In genomic region chr14:120730226-120730625, GRCm38 (mm10) we compare ENCODE assay signal across 25 mouse cellular contexts.
A peak's percentile ranks its signal among the peaks of the same experiment; 100 is the strongest.
DNase-seq lines count a peak whose midpoint lies in the region; ATAC-seq and TF ChIP-seq lines count a peak whose summit lies in the region.
"Had no signal": no experiment of that assay in that cellular context is flagged by ENCODE, and none has a peak within 500 bp of the region (broad histone marks: within the 10 kb centered on the region; RNA-seq: fewer than 3 reads in every experiment).

No protein-coding gene starts in this region.

- H3K27me3 ChIP-seq in kidney, embryonic 14.5 days (ENCODE audit: control insufficient read depth, insufficient read depth, low read length): no peaks in the 10 kb centered on the region
- no peaks in the 10 kb centered on the region for H3K27me3 ChIP-seq in midbrain, embryonic 11.5 days (ENCODE audit: control insufficient read depth, insufficient read depth, low read length)
- no peaks in the 10 kb centered on the region for H3K27me3 ChIP-seq in midbrain, embryonic 14.5 days (ENCODE audit: control insufficient read depth, insufficient read depth, low read length)
- no peaks in the 10 kb centered on the region for H3K27me3 ChIP-seq in forebrain, postnatal 0 days (ENCODE audit: insufficient read depth, low read length)
- H3K27me3 ChIP-seq: embryonic facial prominence, embryonic 12.5 days; midbrain, embryonic 15.5 days; neural tube, embryonic 12.5 days; stomach, embryonic 15.5 days had no signal

- TF ChIP-seq CTCF in forebrain, postnatal 0 days (IDR thresholded peaks at IDR 0.05; ENCODE audit: low read depth): no peak

- 32% methylated on average over 3 of the region's 3 CpGs for WGBS in kidney, embryonic 14.5 days
- WGBS in midbrain, embryonic 11.5 days: 64% methylated on average over 3 of the region's 3 CpGs
- 67% methylated on average over 3 of the region's 3 CpGs for WGBS in midbrain, embryonic 14.5 days
- WGBS in forebrain, postnatal 0 days: 53% methylated on average over 3 of the region's 3 CpGs

- no peak overlapping the region for H3K9ac ChIP-seq in kidney, embryonic 14.5 days (ENCODE audit: low read depth, low read length)
- no peak overlapping the region for H3K9ac ChIP-seq in midbrain, embryonic 11.5 days (ENCODE audit: low read length)
- no peak overlapping the region for H3K9ac ChIP-seq in midbrain, embryonic 14.5 days (replicated peaks; ENCODE audit: low read length)
- H3K9ac ChIP-seq in forebrain, postnatal 0 days: no peak overlapping the region
- H3K9ac ChIP-seq: embryonic facial prominence, embryonic 12.5 days; liver, postnatal 0 days; midbrain, embryonic 15.5 days; neural tube, embryonic 12.5 days; stomach, embryonic 15.5 days had no signal

- no peak overlapping the region for H3K4me3 ChIP-seq in kidney, embryonic 14.5 days (ENCODE audit: low read length)
- no peak overlapping the region for H3K4me3 ChIP-seq in midbrain, embryonic 11.5 days (ENCODE audit: low read depth, low read length)
- H3K4me3 ChIP-seq in midbrain, embryonic 14.5 days (replicated peaks; ENCODE audit: low read depth, low read length): no peak overlapping the region
- no peak overlapping the region for H3K4me3 ChIP-seq in forebrain, postnatal 0 days (ENCODE audit: low read depth, low read length)
- H3K4me3 ChIP-seq: embryonic facial prominence, embryonic 12.5 days; erythroblast, embryonic 14.5 days; heart, embryonic 10.5 days; layer of hippocampus, adult 2 months; midbrain, embryonic 15.5 days; neural tube, embryonic 12.5 days; stomach, embryonic 15.5 days had no signal

- H3K4me1 ChIP-seq in kidney, embryonic 14.5 days (ENCODE audit: control insufficient read depth, insufficient read depth, low read length): no peaks in the 10 kb centered on the region
- H3K4me1 ChIP-seq in midbrain, embryonic 11.5 days (ENCODE audit: control insufficient read depth, insufficient read depth, low read length): no peaks in the 10 kb centered on the region
- no peaks in the 10 kb centered on the region for H3K4me1 ChIP-seq in midbrain, embryonic 14.5 days (ENCODE audit: control insufficient read depth, insufficient read depth, low read length)
- H3K4me1 ChIP-seq in forebrain, postnatal 0 days (ENCODE audit: insufficient read depth): no peaks in the 10 kb centered on the region
- H3K4me1 ChIP-seq: midbrain, embryonic 15.5 days; neural tube, embryonic 12.5 days had no signal

- DNase-seq in kidney, postnatal 36 days: no peak
- DNase-seq in midbrain, embryonic 11.5 days (ENCODE audit: low spot score, missing footprints): peak; percentile 73
- no peak for DNase-seq in midbrain, embryonic 14.5 days
- DNase-seq in forebrain, postnatal 0 days: no peak
- DNase-seq: adrenal gland, adult 8-10 months; cerebellum, adult 2 months; cerebellum, postnatal 36 days; heart, postnatal 4 days; kidney, adult 11 months; liver, postnatal 0 days; right cerebral cortex, adult 18-20 months; thymus, postnatal 25 days had no signal

- no peaks in the 10 kb centered on the region for H3K36me3 ChIP-seq in kidney, embryonic 14.5 days (ENCODE audit: control insufficient read depth, insufficient read depth, low read length)
- H3K36me3 ChIP-seq in midbrain, embryonic 11.5 days (ENCODE audit: control insufficient read depth, insufficient read depth, low read length): no peaks in the 10 kb centered on the region
- no peaks in the 10 kb centered on the region for H3K36me3 ChIP-seq in midbrain, embryonic 14.5 days (ENCODE audit: control insufficient read depth, insufficient read depth, low read length)
- H3K36me3 ChIP-seq in forebrain, postnatal 0 days (ENCODE audit: insufficient read depth): no peaks in the 10 kb centered on the region
- H3K36me3 ChIP-seq: embryonic facial prominence, embryonic 12.5 days; heart, embryonic 10.5 days; midbrain, embryonic 15.5 days; neural tube, embryonic 12.5 days; stomach, embryonic 15.5 days had no signal

- H3K27ac ChIP-seq in kidney, embryonic 14.5 days (ENCODE audit: low read depth, low read length): no peak overlapping the region
- H3K27ac ChIP-seq in midbrain, embryonic 11.5 days (ENCODE audit: low read depth, low read length): no peak overlapping the region
- H3K27ac ChIP-seq in midbrain, embryonic 14.5 days (replicated peaks; ENCODE audit: low read depth, low read length): no peak overlapping the region
- no peak overlapping the region for H3K27ac ChIP-seq in forebrain, postnatal 0 days (ENCODE audit: low read depth, low read length)
- H3K27ac ChIP-seq: embryonic facial prominence, embryonic 12.5 days; heart, embryonic 10.5 days; hindbrain, postnatal 0 days; layer of hippocampus, adult 2 months; midbrain, embryonic 15.5 days; neural tube, embryonic 12.5 days; stomach, embryonic 15.5 days had no signal

- no peaks in the 10 kb centered on the region for H3K9me3 ChIP-seq in kidney, embryonic 14.5 days (ENCODE audit: control insufficient read depth, low read length)
- H3K9me3 ChIP-seq in midbrain, embryonic 11.5 days (ENCODE audit: control insufficient read depth, low read length): no peaks in the 10 kb centered on the region
- H3K9me3 ChIP-seq in midbrain, embryonic 14.5 days (ENCODE audit: control insufficient read depth, low read length): no peaks in the 10 kb centered on the region
- H3K9me3 ChIP-seq in forebrain, postnatal 0 days (ENCODE audit: low read length): no peaks in the 10 kb centered on the region
- H3K9me3 ChIP-seq: embryonic facial prominence, embryonic 12.5 days; heart, embryonic 10.5 days; midbrain, embryonic 15.5 days; neural tube, embryonic 12.5 days; stomach, embryonic 15.5 days had no signal

- peak; percentile 35; the same call in 1 of the 2 replicates for ATAC-seq in kidney, embryonic 14.5 days (ENCODE audit: low FRiP score, low TSS enrichment)
- no peak for ATAC-seq in midbrain, embryonic 11.5 days (ENCODE audit: low FRiP score)
- ATAC-seq in midbrain, embryonic 14.5 days (ENCODE audit: low FRiP score, low TSS enrichment): no peak
- peak; percentile 56 for ATAC-seq in megakaryocyte progenitor cell, adult 5-6 weeks (replicated peaks; ENCODE audit: poor library complexity)
- ATAC-seq in erythroblast, adult 5-6 weeks (replicated peaks; ENCODE audit: low FRiP score, poor library complexity, severe bottlenecking): no peak
- ATAC-seq in forebrain, postnatal 0 days: no peak
- ATAC-seq: forebrain, embryonic 14.5 days; hindbrain, postnatal 0 days; liver, postnatal 0 days; midbrain, embryonic 15.5 days had no signal

- no peak overlapping the region for H3K4me2 ChIP-seq in kidney, embryonic 14.5 days (replicated peaks; ENCODE audit: low read depth, low read length)
- H3K4me2 ChIP-seq in midbrain, embryonic 11.5 days: no peak overlapping the region
- no peak overlapping the region for H3K4me2 ChIP-seq in midbrain, embryonic 14.5 days (ENCODE audit: low read length)
- H3K4me2 ChIP-seq in forebrain, postnatal 0 days (ENCODE audit: low read depth): no peak overlapping the region
- H3K4me2 ChIP-seq: embryonic facial prominence, embryonic 12.5 days; liver, embryonic 11.5 days; midbrain, embryonic 15.5 days; neural tube, embryonic 12.5 days; stomach, embryonic 15.5 days had no signal

Comparison
In these comparisons a context has a peak if more than half of its experiments do, and no peak if none do; other contexts are left out.
1. ATAC-seq: peak in kidney, embryonic 14.5 days (single experiment) and megakaryocyte progenitor cell, adult 5-6 weeks (single experiment); none in midbrain, embryonic 11.5 days (single experiment), midbrain, embryonic 14.5 days (single experiment), erythroblast, adult 5-6 weeks (single experiment) and forebrain, postnatal 0 days (single experiment).